Mouse (Mus musculus) bone marrow, adult 2 months (tissue): ENCODE results near the gene Ypel4.

ENCODE experiments used
- CTCF ChIP-seq: fragments of 200-500 bp; IDR thresholded peaks from 2 replicates; pipeline ENCODE4 v1.5.1; 2011; ENCODE audit warnings: low read length, control low read depth; ENCODE audit not compliant: control insufficient read depth, insufficient read depth
- POLR2A ChIP-seq: fragments of 200-500 bp; IDR thresholded peaks from 2 replicates; pipeline ENCODE4 v1.6.1; 2011; ENCODE audit warnings: low read depth, mild to moderate bottlenecking, control low read depth, low read length, borderline replicate concordance; ENCODE audit not compliant: control insufficient read depth

GRCm38 (mm10) chr2:84775665-84776064 lies 41.8 kb downstream of the Ypel4 start:
- TF ChIP-seq CTCF (no peak), POLR2A (no peak)
